Mouse (Mus musculus) gastrocnemius, postnatal 14 days (tissue): ENCODE data around the gene Wsb1. TPM values are rescaled to one million over a fixed set of nuclear protein-coding genes. Genes with fewer than 3 reads are reported as not detected.

Experiments
- DNase-seq: peaks from one replicate; pipeline ENCODE4 v3.0.0; 2021; ENCODE audit warnings: mixed read lengths
- intact Hi-C: fragments of 180-260 bp; cut with DNase I; formaldehyde crosslinking; loops from one replicate; pipeline ENCODE4 v1.15.1; 2025; ENCODE audit warnings: low total_unique reads
- total RNA-seq, 2 experiments: library from RNA; stranded (reverse); gene quantifications; 2 replicates each; pipeline ENCODE4 v1.2.3; 2021

Wsb1 gene
- total RNA-seq, 2 experiments from 2014 or later, result 16.5 to 19.1 TPM

- no peak for DNase-seq
- intact Hi-C loops, result no loop called here
Measured at GRCm38 (mm10) chr11:79190257-79190656, 64.2 kb downstream of the Wsb1 start.

Other genes starting within 250 kb of the Wsb1 start
- gene Ksr1, start 108.3 kb downstream of the Wsb1 start, total RNA-seq, result 10 to 100 TPM; 62.2 to 73.3 TPM
- gene Gm9964, start 42.2 kb upstream of the Wsb1 start, total RNA-seq, result not detected
- 10 to 100 TPM; 21.4 to 22.4 TPM for gene Nf1, start 85.0 kb upstream of the Wsb1 start, total RNA-seq
- not detected for gene Omg, start 249.4 kb upstream of the Wsb1 start, total RNA-seq